In genomic region chr8:34300331-34300903, GRCm38 (mm10) we compare ENCODE assay signal across 11 mouse cellular contexts.
DNase-seq lines count a peak whose midpoint lies in the region; ATAC-seq and TF ChIP-seq lines count a peak whose summit lies in the region.
"Had no signal": no experiment of that assay in that cellular context is flagged by ENCODE, and none has a peak within 500 bp of the region (broad histone marks: within the 10 kb centered on the region; RNA-seq: fewer than 3 reads in every experiment).

No protein-coding gene starts in this region.

- H3K36me3 ChIP-seq in midbrain, embryonic 14.5 days (ENCODE audit: control insufficient read depth, insufficient read depth, low read length): no peaks in the 10 kb centered on the region
- no peaks in the 10 kb centered on the region for H3K36me3 ChIP-seq in midbrain, embryonic 16.5 days (ENCODE audit: control insufficient read depth, insufficient read depth, low read length)
- H3K36me3 ChIP-seq in kidney, embryonic 16.5 days (ENCODE audit: insufficient read depth, low read length): no peaks in the 10 kb centered on the region
- H3K36me3 ChIP-seq in stomach, postnatal 0 days (ENCODE audit: control insufficient read depth, insufficient read depth, low read length): no peaks in the 10 kb centered on the region
- H3K36me3 ChIP-seq: limb, embryonic 10.5 days had no signal

- H3K27ac ChIP-seq in midbrain, embryonic 14.5 days (replicated peaks; ENCODE audit: low read depth, low read length): no peak overlapping the region; the same call in 1 of the 2 replicates
- H3K27ac ChIP-seq in midbrain, embryonic 16.5 days (ENCODE audit: low read length): no peak overlapping the region
- H3K27ac ChIP-seq in kidney, embryonic 16.5 days (ENCODE audit: low read length): no peak overlapping the region
- no peak overlapping the region for H3K27ac ChIP-seq in stomach, postnatal 0 days (replicated peaks)
- H3K27ac ChIP-seq in layer of hippocampus, adult 2 months: no peak overlapping the region
- H3K27ac ChIP-seq: limb, embryonic 10.5 days had no signal

- no peak overlapping the region for H3K4me3 ChIP-seq in midbrain, embryonic 14.5 days (replicated peaks; ENCODE audit: low read depth, low read length)
- H3K4me3 ChIP-seq in midbrain, embryonic 16.5 days (ENCODE audit: low read depth, low read length): no peak overlapping the region
- no peak overlapping the region for H3K4me3 ChIP-seq in kidney, embryonic 16.5 days (ENCODE audit: low read length)
- no peak overlapping the region for H3K4me3 ChIP-seq in stomach, postnatal 0 days (ENCODE audit: low read depth, low read length)
- H3K4me3 ChIP-seq in layer of hippocampus, adult 2 months: no peak overlapping the region
- H3K4me3 ChIP-seq: erythroblast, embryonic 14.5 days; limb, embryonic 10.5 days; myocyte had no signal

- TF ChIP-seq CTCF in stomach, postnatal 0 days (IDR thresholded peaks at IDR 0.05; ENCODE audit: low read depth): no peak
- TF ChIP-seq CTCF in layer of hippocampus, adult 2 months (conservative IDR thresholded peaks at IDR 0.05): no peak

- no peak overlapping the region for H3K4me2 ChIP-seq in midbrain, embryonic 14.5 days (ENCODE audit: low read length)
- no peak overlapping the region for H3K4me2 ChIP-seq in midbrain, embryonic 16.5 days (ENCODE audit: low read length)
- peak overlapping the region; percentile 30 for H3K4me2 ChIP-seq in kidney, embryonic 16.5 days (replicated peaks; ENCODE audit: low read depth, low read length)
- H3K4me2 ChIP-seq in stomach, postnatal 0 days (replicated peaks; ENCODE audit: low read depth): peak overlapping the region; percentile 15; the same call in 1 of the 2 replicates

- no peak for TF ChIP-seq EP300 in stomach, postnatal 0 days (optimal IDR thresholded peaks at IDR 0.05)

- no peak for ATAC-seq in midbrain, embryonic 14.5 days (ENCODE audit: low FRiP score, low TSS enrichment)
- no peak for ATAC-seq in midbrain, embryonic 16.5 days
- ATAC-seq in kidney, embryonic 16.5 days (ENCODE audit: low FRiP score, low TSS enrichment): peak; percentile 89
- ATAC-seq in stomach, postnatal 0 days (ENCODE audit: low FRiP score, low TSS enrichment): peak; percentile 56

- H3K27me3 ChIP-seq in midbrain, embryonic 14.5 days (ENCODE audit: control insufficient read depth, insufficient read depth, low read length): no peaks in the 10 kb centered on the region
- H3K27me3 ChIP-seq in midbrain, embryonic 16.5 days (ENCODE audit: control insufficient read depth, insufficient read depth, low read depth, low read length): no peaks in the 10 kb centered on the region
- H3K27me3 ChIP-seq in kidney, embryonic 16.5 days (ENCODE audit: insufficient read depth, low read length): no peaks in the 10 kb centered on the region
- H3K27me3 ChIP-seq in stomach, postnatal 0 days (ENCODE audit: control insufficient read depth, insufficient read depth, low read length): no peaks in the 10 kb centered on the region

- H3K4me1 ChIP-seq in midbrain, embryonic 14.5 days (ENCODE audit: control insufficient read depth, insufficient read depth, low read length): peaks cover 7% of the 10 kb centered on the region; the same call in 1 of the 2 replicates
- H3K4me1 ChIP-seq in midbrain, embryonic 16.5 days (ENCODE audit: control insufficient read depth, insufficient read depth, low read length): no peaks in the 10 kb centered on the region
- H3K4me1 ChIP-seq in kidney, embryonic 16.5 days (ENCODE audit: insufficient read depth, low read length): peaks cover 7% of the 10 kb centered on the region; the same call in 1 of the 2 replicates
- no peaks in the 10 kb centered on the region for H3K4me1 ChIP-seq in stomach, postnatal 0 days (replicated peaks; ENCODE audit: control insufficient read depth, insufficient read depth)
- H3K4me1 ChIP-seq: limb, embryonic 10.5 days had no signal

- H3K9me3 ChIP-seq in midbrain, embryonic 14.5 days (ENCODE audit: control insufficient read depth, low read length): no peaks in the 10 kb centered on the region
- no peaks in the 10 kb centered on the region for H3K9me3 ChIP-seq in midbrain, embryonic 16.5 days (replicated peaks; ENCODE audit: control insufficient read depth, low read length, poor library complexity, severe bottlenecking)
- H3K9me3 ChIP-seq in kidney, embryonic 16.5 days (ENCODE audit: low read length): no peaks in the 10 kb centered on the region
- no peaks in the 10 kb centered on the region for H3K9me3 ChIP-seq in stomach, postnatal 0 days (ENCODE audit: control insufficient read depth, low read length)
- H3K9me3 ChIP-seq: limb, embryonic 10.5 days had no signal

- 40% methylated on average over 15 of the region's 15 CpGs for WGBS in midbrain, embryonic 14.5 days
- 37% methylated on average over 15 of the region's 15 CpGs for WGBS in midbrain, embryonic 16.5 days
- WGBS in kidney, embryonic 16.5 days: 12% methylated on average over 15 of the region's 15 CpGs
- WGBS in stomach, postnatal 0 days: 45% methylated on average over 15 of the region's 15 CpGs

- H3K9ac ChIP-seq in midbrain, embryonic 14.5 days (replicated peaks; ENCODE audit: low read length): no peak overlapping the region
- no peak overlapping the region for H3K9ac ChIP-seq in midbrain, embryonic 16.5 days (ENCODE audit: low read depth, low read length)
- no peak overlapping the region for H3K9ac ChIP-seq in kidney, embryonic 16.5 days (replicated peaks; ENCODE audit: low read length)
- H3K9ac ChIP-seq in stomach, postnatal 0 days (ENCODE audit: low read length): no peak overlapping the region

- peak; percentile 24 for DNase-seq in adrenal gland, postnatal 10 days
- DNase-seq in adrenal gland, postnatal 4 days (ENCODE audit: low spot score in 2 of 2): no peak
- DNase-seq in midbrain, embryonic 14.5 days: peak; percentile 60
- peak; percentile 45 for DNase-seq in stomach, postnatal 0 days (ENCODE audit: low spot score)
- no peak for DNase-seq in layer of hippocampus, adult 2 months (ENCODE audit: low spot score in 2 of 2)
- DNase-seq in left cerebral cortex, adult 11 months (ENCODE audit: low spot score): no peak

Comparison
In these comparisons a context has a peak if more than half of its experiments do, and no peak if none do; other contexts are left out.
1. DNase-seq: peak in adrenal gland, postnatal 10 days (single experiment), midbrain, embryonic 14.5 days (single experiment) and stomach, postnatal 0 days (single experiment); none in adrenal gland, postnatal 4 days (0 of 2), layer of hippocampus, adult 2 months (0 of 2) and left cerebral cortex, adult 11 months (single experiment).
2. ATAC-seq: peak in kidney, embryonic 16.5 days (single experiment) and stomach, postnatal 0 days (single experiment); none in midbrain, embryonic 14.5 days (single experiment) and midbrain, embryonic 16.5 days (single experiment).
3. H3K4me2 ChIP-seq: peak in kidney, embryonic 16.5 days (single experiment) and stomach, postnatal 0 days (single experiment); none in midbrain, embryonic 14.5 days (single experiment) and midbrain, embryonic 16.5 days (single experiment).